Comparison of ENCODE assay signal across 22 mouse cellular contexts in the genomic region with DNA sequence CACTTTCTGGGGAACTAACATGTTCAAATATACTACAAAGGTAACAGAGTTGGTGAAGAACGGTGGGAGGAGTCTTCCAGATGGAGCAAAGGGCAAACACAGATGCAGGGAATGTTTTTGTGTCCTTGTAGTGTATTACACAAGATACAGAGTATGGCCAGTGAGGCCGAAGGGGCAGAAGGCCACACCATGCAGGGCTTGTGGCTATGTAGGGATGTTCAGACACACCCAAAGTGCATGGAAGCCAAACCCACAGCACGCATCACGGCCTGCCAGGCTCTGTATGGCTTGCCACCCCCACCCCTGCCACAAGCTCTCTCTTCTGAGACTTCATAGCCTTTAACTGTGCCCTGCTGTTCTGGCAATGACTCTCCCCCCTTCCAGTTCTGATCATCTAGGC. TPM values are rescaled to one million over a fixed set of nuclear protein-coding genes. Genes with fewer than 3 reads are reported as not detected.
DNase-seq lines count a peak whose midpoint lies in the region; ATAC-seq and TF ChIP-seq lines count a peak whose summit lies in the region.
"Had no signal": no experiment of that assay in that cellular context is flagged by ENCODE, and none has a peak within 500 bp of the region (broad histone marks: within the 10 kb centered on the region; RNA-seq: fewer than 3 reads in every experiment).

No protein-coding gene starts in this region.

- no peak for ATAC-seq in heart, embryonic 11.5 days (replicated peaks; ENCODE audit: insufficient number of reproducible peaks, low FRiP score, low TSS enrichment)
- 0 out of 2 replicates have a peak, but pooled peaks have one; percentile 33 for ATAC-seq in kidney, postnatal 0 days (replicated peaks; ENCODE audit: low FRiP score, low read depth)
- ATAC-seq in kidney, embryonic 16.5 days (ENCODE audit: low FRiP score, low TSS enrichment), result no peak
- no peak for ATAC-seq in midbrain, embryonic 11.5 days (ENCODE audit: low FRiP score)
- no peak for ATAC-seq in midbrain, embryonic 15.5 days (replicated peaks)
- ATAC-seq: CD4-positive, CD25-positive, alpha-beta regulatory T cell, adult 4 months; forebrain, embryonic 13.5 days had no signal

- H3K9me3 ChIP-seq in heart, embryonic 10.5 days, result no peaks in the 10 kb centered on the region
- H3K9me3 ChIP-seq in heart, embryonic 11.5 days (replicated peaks; ENCODE audit: control insufficient read depth, low read length), result no peaks in the 10 kb centered on the region
- no peaks in the 10 kb centered on the region for H3K9me3 ChIP-seq in kidney, postnatal 0 days (replicated peaks; ENCODE audit: low read length)
- no peaks in the 10 kb centered on the region for H3K9me3 ChIP-seq in kidney, embryonic 16.5 days (ENCODE audit: low read length)
- no peaks in the 10 kb centered on the region for H3K9me3 ChIP-seq in midbrain, embryonic 11.5 days (ENCODE audit: control insufficient read depth, low read length)
- H3K9me3 ChIP-seq in midbrain, embryonic 15.5 days, result no peaks in the 10 kb centered on the region
- H3K9me3 ChIP-seq: embryonic facial prominence, embryonic 10.5 days; forebrain, embryonic 13.5 days; G1E; hindbrain, embryonic 10.5 days had no signal

- H3K36me3 ChIP-seq in heart, embryonic 10.5 days, result no peaks in the 10 kb centered on the region
- H3K36me3 ChIP-seq in heart, embryonic 11.5 days (ENCODE audit: control insufficient read depth, insufficient read depth, low read length), result no peaks in the 10 kb centered on the region
- no peaks in the 10 kb centered on the region for H3K36me3 ChIP-seq in kidney, postnatal 0 days (ENCODE audit: insufficient read depth, low read length)
- H3K36me3 ChIP-seq in kidney, embryonic 16.5 days (ENCODE audit: insufficient read depth, low read length), result no peaks in the 10 kb centered on the region
- H3K36me3 ChIP-seq in midbrain, embryonic 11.5 days (ENCODE audit: control insufficient read depth, insufficient read depth, low read length), result no peaks in the 10 kb centered on the region
- no peaks in the 10 kb centered on the region for H3K36me3 ChIP-seq in midbrain, embryonic 15.5 days (replicated peaks)
- H3K36me3 ChIP-seq: embryonic facial prominence, embryonic 10.5 days; G1E; hindbrain, embryonic 10.5 days had no signal

- 89% methylated on average over 4 of the region's 4 CpGs for WGBS in heart, embryonic 10.5 days
- 79% methylated on average over 4 of the region's 4 CpGs for WGBS in heart, embryonic 11.5 days (ENCODE audit: insufficient replicate concordance)
- WGBS in kidney, postnatal 0 days, result 93% methylated on average over 4 of the region's 4 CpGs
- WGBS in kidney, embryonic 16.5 days, result 90% methylated on average over 4 of the region's 4 CpGs
- WGBS in midbrain, embryonic 11.5 days, result 91% methylated on average over 4 of the region's 4 CpGs
- WGBS in midbrain, embryonic 15.5 days, result 93% methylated on average over 4 of the region's 4 CpGs

- no peak overlapping the region; the same call in 1 of the 2 replicates for H3K9ac ChIP-seq in heart, embryonic 11.5 days (ENCODE audit: low read depth, low read length)
- H3K9ac ChIP-seq in kidney, postnatal 0 days (ENCODE audit: low read depth, low read length), result no peak overlapping the region
- H3K9ac ChIP-seq in kidney, embryonic 16.5 days (replicated peaks; ENCODE audit: low read length), result no peak overlapping the region
- no peak overlapping the region for H3K9ac ChIP-seq in midbrain, embryonic 11.5 days (ENCODE audit: low read length)
- no peak overlapping the region for H3K9ac ChIP-seq in midbrain, embryonic 15.5 days
- H3K9ac ChIP-seq: forebrain, embryonic 13.5 days; forebrain, postnatal 0 days; hindbrain, embryonic 14.5 days had no signal

- no peaks in the 10 kb centered on the region for H3K27me3 ChIP-seq in heart, embryonic 10.5 days (ENCODE audit: insufficient read depth, poor library complexity, severe bottlenecking)
- H3K27me3 ChIP-seq in heart, embryonic 11.5 days (ENCODE audit: control insufficient read depth, insufficient read depth, low read length), result no peaks in the 10 kb centered on the region
- H3K27me3 ChIP-seq in kidney, postnatal 0 days (ENCODE audit: insufficient read depth, low read length), result no peaks in the 10 kb centered on the region
- H3K27me3 ChIP-seq in kidney, embryonic 16.5 days (ENCODE audit: insufficient read depth, low read length), result no peaks in the 10 kb centered on the region
- H3K27me3 ChIP-seq in midbrain, embryonic 11.5 days (ENCODE audit: control insufficient read depth, insufficient read depth, low read length), result no peaks in the 10 kb centered on the region
- H3K27me3 ChIP-seq in midbrain, embryonic 15.5 days (replicated peaks), result no peaks in the 10 kb centered on the region
- H3K27me3 ChIP-seq: forebrain, embryonic 13.5 days had no signal

- TF ChIP-seq CTCF in kidney, postnatal 0 days (IDR thresholded peaks at IDR 0.05; ENCODE audit: low read depth), result no peak

- 0 out of 2 replicates have a peak overlapping the region, but pooled peaks have one; percentile 12 for H3K27ac ChIP-seq in heart, embryonic 10.5 days
- no peak overlapping the region for H3K27ac ChIP-seq in heart, embryonic 11.5 days (ENCODE audit: low read depth, low read length)
- no peak overlapping the region for H3K27ac ChIP-seq in kidney, postnatal 0 days
- H3K27ac ChIP-seq in kidney, embryonic 16.5 days (ENCODE audit: low read length), result no peak overlapping the region
- no peak overlapping the region for H3K27ac ChIP-seq in midbrain, embryonic 11.5 days (ENCODE audit: low read depth, low read length)
- no peak overlapping the region for H3K27ac ChIP-seq in midbrain, embryonic 15.5 days
- H3K27ac ChIP-seq: embryonic facial prominence, embryonic 10.5 days; forebrain, embryonic 13.5 days; gastrocnemius, adult 2 months; hindbrain, embryonic 10.5 days; hindbrain, embryonic 14.5 days had no signal

- H3K4me1 ChIP-seq in heart, embryonic 10.5 days, result peaks cover 17% of the 10 kb centered on the region
- H3K4me1 ChIP-seq in heart, embryonic 11.5 days (ENCODE audit: control insufficient read depth, insufficient read depth, low read length), result peaks cover 8% of the 10 kb centered on the region; the same call in 1 of the 2 replicates
- H3K4me1 ChIP-seq in kidney, postnatal 0 days (replicated peaks; ENCODE audit: insufficient read depth, low read length), result no peaks in the 10 kb centered on the region
- no peaks in the 10 kb centered on the region for H3K4me1 ChIP-seq in kidney, embryonic 16.5 days (ENCODE audit: insufficient read depth, low read length)
- no peaks in the 10 kb centered on the region for H3K4me1 ChIP-seq in midbrain, embryonic 11.5 days (ENCODE audit: control insufficient read depth, insufficient read depth, low read length)
- H3K4me1 ChIP-seq in midbrain, embryonic 15.5 days, result no peaks in the 10 kb centered on the region
- H3K4me1 ChIP-seq: forebrain, embryonic 13.5 days had no signal

- DNase-seq in heart, embryonic 10.5 days (ENCODE audit: low spot score), result no peak
- no peak for DNase-seq in kidney, postnatal 0 days (ENCODE audit: low spot score)
- DNase-seq in midbrain, embryonic 11.5 days (ENCODE audit: low spot score, missing footprints), result peak; percentile 47
- DNase-seq in gastrocnemius, adult 18-20 months (ENCODE audit: low spot score), result no peak
- DNase-seq in spleen, adult 12 weeks (ENCODE audit: low spot score), result no peak
- DNase-seq: adrenal gland, postnatal 14 days; cerebellum, adult 18-20 months; cerebellum, adult 9-11 months; cerebellum, postnatal 36 days; gastrocnemius, adult 2 months; gastrocnemius, postnatal 25 days had no signal

- no peak overlapping the region for H3K4me3 ChIP-seq in heart, embryonic 10.5 days
- no peak overlapping the region for H3K4me3 ChIP-seq in heart, embryonic 11.5 days (ENCODE audit: low read depth, low read length)
- H3K4me3 ChIP-seq in kidney, postnatal 0 days (replicated peaks; ENCODE audit: low read depth, low read length), result no peak overlapping the region
- no peak overlapping the region for H3K4me3 ChIP-seq in kidney, embryonic 16.5 days (ENCODE audit: low read length)
- no peak overlapping the region for H3K4me3 ChIP-seq in midbrain, embryonic 11.5 days (ENCODE audit: low read depth, low read length)
- no peak overlapping the region for H3K4me3 ChIP-seq in midbrain, embryonic 15.5 days
- H3K4me3 ChIP-seq: embryonic facial prominence, embryonic 10.5 days; forebrain, embryonic 13.5 days; gastrocnemius, adult 2 months; hindbrain, embryonic 10.5 days had no signal

- H3K4me2 ChIP-seq in heart, embryonic 11.5 days, result no peak overlapping the region
- no peak overlapping the region for H3K4me2 ChIP-seq in kidney, postnatal 0 days (ENCODE audit: low read length)
- no peak overlapping the region for H3K4me2 ChIP-seq in kidney, embryonic 16.5 days (replicated peaks; ENCODE audit: low read depth, low read length)
- H3K4me2 ChIP-seq in midbrain, embryonic 11.5 days, result no peak overlapping the region
- no peak overlapping the region for H3K4me2 ChIP-seq in midbrain, embryonic 15.5 days
- H3K4me2 ChIP-seq: forebrain, embryonic 13.5 days; hindbrain, embryonic 14.5 days had no signal

RNA-seq across cellular contexts. Expression of gene Casq2, which starts 15.2 kb away (rescaled TPM):
- 5.6 and 19.8 TPM in 2 replicates for polyA plus RNA-seq in heart, embryonic 10.5 days (2016; fragmentation: Nextera tagmentation; extraction: Ambion mirVana)
- polyA plus RNA-seq in heart, embryonic 11.5 days (2014; fragmentation: Nextera tagmentation; extraction: Ambion mirVana), result 33.8 and 39.7 TPM in 2 replicates
- 0.41 and 0.47 TPM in 2 replicates for polyA plus RNA-seq in kidney, postnatal 0 days (2015; fragmentation: Nextera tagmentation; extraction: Ambion mirVana)
- polyA plus RNA-seq in kidney, embryonic 16.5 days (2015; fragmentation: Nextera tagmentation; extraction: Ambion mirVana), result 3.1 and 3.6 TPM in 2 replicates
- 0.21 TPM in 1 of 2 replicates, not detected in the other for polyA plus RNA-seq in midbrain, embryonic 11.5 days (2014; fragmentation: Nextera tagmentation; extraction: Ambion mirVana)
- 0.22 and 0.25 TPM in 2 replicates for polyA plus RNA-seq in midbrain, embryonic 15.5 days (2015; fragmentation: Nextera tagmentation; extraction: Ambion mirVana)
- 10 to 100 TPM; 35.5 to 40.5 TPM for total RNA-seq in gastrocnemius, adult 18-20 months (2021)
- total RNA-seq: granulocyte monocyte progenitor cell, adult 5-6 weeks had no signal
- polyA plus RNA-seq: CD4-positive, CD25-positive, alpha-beta regulatory T cell, adult 4 months; G1E had no signal
